Mouse (Mus musculus) midbrain, embryonic 15.5 days (tissue): ENCODE results near the gene Hs3st4. TPM values are rescaled to one million over a fixed set of nuclear protein-coding genes. Genes with fewer than 3 reads are reported as not detected.

Source experiments
- ATAC-seq: fragments of 200-750 bp; cut with Nextera tagmentation; replicated peaks from 2 replicates; pipeline ENCODE4 v1.8.0; 2017; ENCODE audit warnings: moderate TSS enrichment
- H3K27ac ChIP-seq: fragments of 300-500 bp; sonication (generic); 2 replicates; pipeline ENCODE4 v1.5.1; 2015; ENCODE audit warnings: mild to moderate bottlenecking, inconsistent platforms
- H3K27me3 ChIP-seq: fragments of 300-500 bp; sonication (generic); replicated peaks from 2 replicates; pipeline ENCODE4 v1.6.1; 2015; ENCODE audit warnings: inconsistent platforms
- H3K36me3 ChIP-seq: fragments of 300-500 bp; sonication (generic); replicated peaks from 2 replicates; pipeline ENCODE4 v1.6.1; 2015; ENCODE audit warnings: inconsistent platforms
- H3K4me1 ChIP-seq: fragments of 300-500 bp; sonication (generic); 2 replicates; pipeline ENCODE4 v1.6.1; 2015; ENCODE audit warnings: inconsistent platforms
- H3K4me2 ChIP-seq: fragments of 300-500 bp; sonication (generic); 2 replicates; pipeline ENCODE4 v1.6.1; 2015; ENCODE audit warnings: inconsistent platforms, mild to moderate bottlenecking, moderate library complexity
- H3K4me3 ChIP-seq: fragments of 300-500 bp; sonication (generic); 2 replicates; pipeline ENCODE4 v1.5.1; 2015; ENCODE audit warnings: mild to moderate bottlenecking, inconsistent platforms
- H3K9ac ChIP-seq: fragments of 300-500 bp; sonication (generic); 2 replicates; pipeline ENCODE4 v1.6.1; 2015; ENCODE audit warnings: mild to moderate bottlenecking, inconsistent platforms
- H3K9me3 ChIP-seq: fragments of 300-500 bp; sonication (generic); 2 replicates; pipeline ENCODE4 v1.6.1; 2016; ENCODE audit warnings: inconsistent platforms
- WGBS: fragments of 180-500 bp; shearing (Covaris S2); methylation state at CpG from one replicate; pipeline ENCODE4 v1.1.7; 2015; ENCODE audit warnings: mixed read lengths; 5-methylcytosine and 5-hydroxymethylcytosine counted together
- polyA plus RNA-seq: library from polyadenylated mRNA; unstranded; fragments of >200 nt; fragmentation: Nextera tagmentation; extraction: Ambion mirVana; gene quantifications from 2 replicates; pipeline ENCODE4 v1.2.1, GENCODE M21; 2015

The Hs3st4 gene
- polyA plus RNA-seq, 1 experiment from 2014 or later: 20.4 TPM

GRCm38 (mm10) chr7:124026908-124027307, 44.2 kb downstream of the Hs3st4 start:
- H3K4me3 ChIP-seq: no peak overlapping the region
- H3K4me2 ChIP-seq: no peak overlapping the region
- H3K4me1 ChIP-seq: no peaks in the 10 kb centered on the region
- no peak for ATAC-seq
- H3K27me3 ChIP-seq: no peaks in the 10 kb centered on the region
- no peak overlapping the region for H3K9ac ChIP-seq
- H3K36me3 ChIP-seq: no peaks in the 10 kb centered on the region
- no peak overlapping the region for H3K27ac ChIP-seq
- H3K9me3 ChIP-seq: no peaks in the 10 kb centered on the region
- 92% methylated on average over 5 of the region's 5 CpGs for WGBS

DNA sequence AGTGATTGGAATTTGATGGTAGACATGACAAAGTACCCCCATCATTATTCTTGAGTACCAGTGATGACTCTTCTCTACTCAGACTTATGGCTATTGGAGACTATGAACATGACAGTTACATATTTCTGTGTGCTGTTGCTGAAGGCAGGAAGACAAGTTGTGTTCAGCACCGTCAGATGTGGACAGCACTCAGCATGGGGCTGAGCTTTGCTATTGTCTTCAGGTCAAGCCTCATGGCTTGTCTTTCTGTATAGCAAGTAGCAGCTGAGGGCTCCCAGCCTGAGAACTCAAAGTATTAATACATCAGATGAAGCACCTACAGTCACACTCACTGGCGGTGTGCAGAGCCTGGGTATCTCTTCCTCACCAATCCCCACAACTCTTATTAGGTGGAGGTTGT, 49.6 kb downstream of the Hs3st4 start:
- Histone ChIP-seq H3K4me2 (no peak overlapping the region), H3K9me3 (no peaks in the 10 kb centered on the region), H3K9ac (no peak overlapping the region), H3K4me1 (peaks cover 9% of the 10 kb centered on the region), H3K27ac (no peak overlapping the region), H3K4me3 (no peak overlapping the region), H3K27me3 (no peaks in the 10 kb centered on the region), H3K36me3 (no peaks in the 10 kb centered on the region)
- ATAC-seq: no peak
- WGBS: 39% methylated on average over 2 of the region's 2 CpGs

DNA sequence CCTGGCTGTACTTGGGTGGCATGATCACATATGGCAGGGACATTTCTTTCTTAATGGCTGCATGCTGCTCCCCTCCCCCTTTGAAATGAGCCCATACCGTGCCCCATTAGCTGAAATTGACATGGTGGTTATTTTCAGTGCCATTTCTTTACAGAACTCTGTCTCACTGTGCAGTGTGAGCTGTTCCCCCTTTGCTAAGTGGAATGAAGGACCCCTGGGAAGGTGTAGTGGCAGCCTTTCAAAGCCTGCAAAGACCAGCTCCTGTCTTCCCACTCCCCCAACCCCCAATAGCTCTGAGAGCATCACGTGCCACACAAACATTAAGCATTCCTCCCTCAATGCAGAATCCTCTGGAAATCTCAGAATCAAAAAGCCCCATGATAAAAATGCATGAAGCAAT, 50.7 kb downstream of the Hs3st4 start:
- ATAC-seq: no peak
- 0 out of 2 replicates have a peak overlapping the region, but pooled peaks have one; percentile 10 for H3K27ac ChIP-seq

GRCm38 (mm10) chr7:124037281-124037700, 54.6 kb downstream of the Hs3st4 start:
- Histone ChIP-seq H3K36me3 (no peaks in the 10 kb centered on the region), H3K27me3 (no peaks in the 10 kb centered on the region), H3K4me2 (no peak overlapping the region), H3K27ac (peak overlapping the region; percentile 49), H3K4me3 (no peak overlapping the region), H3K9ac (no peak overlapping the region), H3K9me3 (no peaks in the 10 kb centered on the region), H3K4me1 (peaks cover 19% of the 10 kb centered on the region)
- WGBS: 13% methylated on average over 5 of the region's 5 CpGs
- ATAC-seq: no peak

More for the DNA sequence above, 50.7 kb downstream of the Hs3st4 start:
- Histone ChIP-seq H3K36me3 (no peaks in the 10 kb centered on the region), H3K9me3 (no peaks in the 10 kb centered on the region), H3K4me2 (no peak overlapping the region), H3K9ac (no peak overlapping the region), H3K4me1 (peaks cover 19% of the 10 kb centered on the region), H3K4me3 (no peak overlapping the region), H3K27me3 (no peaks in the 10 kb centered on the region)
- 33% methylated on average over 2 of the region's 2 CpGs for WGBS

GRCm38 (mm10) chr7:124039142-124039541, 56.5 kb downstream of the Hs3st4 start:
- H3K27me3 ChIP-seq: no peaks in the 10 kb centered on the region
- no peak overlapping the region for H3K9ac ChIP-seq
- WGBS: 83% methylated on average over 5 of the region's 5 CpGs
- no peak for ATAC-seq
- H3K4me3 ChIP-seq: no peak overlapping the region
- no peaks in the 10 kb centered on the region for H3K36me3 ChIP-seq
- H3K27ac ChIP-seq: no peak overlapping the region
- H3K9me3 ChIP-seq: no peaks in the 10 kb centered on the region
- peaks cover 12% of the 10 kb centered on the region for H3K4me1 ChIP-seq
- H3K4me2 ChIP-seq: no peak overlapping the region

GRCm38 (mm10) chr7:124047382-124047781, 64.7 kb downstream of the Hs3st4 start:
- Histone ChIP-seq H3K9ac (no peak overlapping the region), H3K9me3 (no peaks in the 10 kb centered on the region)

DNA sequence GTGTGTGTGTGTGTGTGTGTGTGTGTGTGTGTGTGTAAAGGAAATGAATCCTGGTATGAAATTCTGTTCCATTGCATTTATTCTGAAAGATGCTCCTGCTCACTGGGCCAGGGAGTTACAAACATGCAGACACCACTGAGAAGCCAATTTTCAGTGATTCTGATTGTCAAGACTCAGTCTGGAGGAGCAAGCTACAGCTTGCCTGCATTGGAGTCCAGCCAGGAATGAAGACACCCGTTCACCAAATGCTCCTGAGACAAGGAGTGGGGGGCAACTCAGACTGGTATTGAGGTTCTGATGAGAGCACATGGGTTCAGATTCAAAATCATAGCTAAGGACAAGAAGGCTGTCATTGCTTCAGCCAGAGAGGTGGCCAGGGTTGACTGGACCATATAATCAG, 66.3 kb downstream of the Hs3st4 start:
- WGBS: 68% methylated on average over 1 of the region's 1 CpGs
- no peaks in the 10 kb centered on the region for H3K36me3 ChIP-seq
- ATAC-seq: no peak
- H3K4me3 ChIP-seq: no peak overlapping the region
- no peaks in the 10 kb centered on the region for H3K9me3 ChIP-seq
- no peak overlapping the region for H3K27ac ChIP-seq
- no peaks in the 10 kb centered on the region for H3K27me3 ChIP-seq
- no peak overlapping the region for H3K4me2 ChIP-seq
- no peak overlapping the region for H3K9ac ChIP-seq
- H3K4me1 ChIP-seq: no peaks in the 10 kb centered on the region

More at GRCm38 (mm10) chr7:124047382-124047781, 64.7 kb downstream of the Hs3st4 start:
- Histone ChIP-seq H3K4me2 (no peak overlapping the region), H3K36me3 (no peaks in the 10 kb centered on the region), H3K27ac (no peak overlapping the region), H3K4me1 (no peaks in the 10 kb centered on the region), H3K27me3 (no peaks in the 10 kb centered on the region), H3K4me3 (no peak overlapping the region)
- no peak for ATAC-seq

DNA sequence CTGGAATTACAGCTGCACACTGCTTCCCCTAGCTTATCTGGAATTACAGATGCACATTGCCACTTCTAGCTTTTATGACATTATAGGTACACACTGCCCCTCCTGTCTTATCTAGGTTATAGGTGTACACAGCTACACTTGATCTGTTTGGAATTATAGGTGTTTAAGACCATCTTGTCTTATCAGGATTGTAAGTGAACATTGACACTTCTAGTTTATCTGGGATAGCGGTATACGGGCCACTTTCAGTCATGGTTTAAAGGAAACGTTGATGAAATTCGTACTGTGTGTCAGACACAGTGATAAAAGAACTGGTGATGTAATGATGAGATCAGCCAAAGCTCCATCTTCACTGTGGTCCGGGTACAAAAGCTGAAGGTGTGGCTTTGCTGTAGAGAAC, 67.8 kb downstream of the Hs3st4 start:
- Histone ChIP-seq H3K4me3 (no peak overlapping the region), H3K36me3 (no peaks in the 10 kb centered on the region), H3K4me1 (no peaks in the 10 kb centered on the region), H3K27me3 (no peaks in the 10 kb centered on the region), H3K9ac (no peak overlapping the region), H3K9me3 (no peaks in the 10 kb centered on the region), H3K4me2 (no peak overlapping the region), H3K27ac (no peak overlapping the region)
- 92% methylated on average over 5 of the region's 5 CpGs for WGBS
- no peak for ATAC-seq

DNA sequence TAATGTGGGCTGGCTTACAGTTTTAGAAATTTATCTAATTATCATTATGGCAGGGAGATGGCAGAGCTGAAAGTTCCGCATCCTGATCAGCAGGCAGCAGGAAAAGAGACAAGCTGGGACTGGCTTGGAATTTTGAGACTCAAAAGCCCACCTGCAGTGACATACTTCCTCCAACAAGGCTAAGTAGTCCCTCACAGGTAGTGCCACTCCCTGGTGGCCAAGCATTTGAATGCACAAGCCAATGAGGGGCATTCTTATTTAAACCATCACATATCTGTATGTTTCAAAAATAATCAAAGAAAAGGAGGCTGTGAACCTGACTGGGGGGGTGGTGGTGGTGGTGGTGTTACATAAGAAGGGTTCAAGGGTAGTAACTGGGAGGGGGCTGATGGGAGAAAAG, 101.1 kb downstream of the Hs3st4 start:
- no peaks in the 10 kb centered on the region for H3K36me3 ChIP-seq
- H3K27ac ChIP-seq: no peak overlapping the region
- H3K4me3 ChIP-seq: no peak overlapping the region
- ATAC-seq: no peak
- no peak overlapping the region for H3K9ac ChIP-seq
- no peaks in the 10 kb centered on the region for H3K4me1 ChIP-seq
- 77% methylated on average over 1 of the region's 1 CpGs for WGBS
- H3K9me3 ChIP-seq: no peaks in the 10 kb centered on the region
- no peak overlapping the region for H3K4me2 ChIP-seq
- no peaks in the 10 kb centered on the region for H3K27me3 ChIP-seq

DNA sequence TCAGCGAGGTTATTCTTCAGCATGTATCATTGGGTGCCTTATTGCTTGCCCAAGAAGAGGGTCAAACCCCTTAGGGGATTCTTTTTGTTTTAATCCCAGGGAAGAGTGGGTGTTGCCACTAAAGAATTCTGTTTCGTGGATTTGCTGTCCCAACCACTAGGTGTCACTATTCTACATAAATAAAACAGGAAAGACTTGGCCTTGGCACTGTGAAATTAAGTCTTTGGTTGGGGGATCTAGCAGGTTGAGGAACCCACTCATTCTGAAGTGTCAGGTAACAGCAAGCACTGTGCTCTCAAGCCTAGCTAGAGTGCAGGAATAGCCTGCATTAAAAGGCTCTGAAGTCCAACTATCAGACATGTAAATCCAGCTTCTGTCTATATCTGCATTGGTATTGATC, 146.3 kb downstream of the Hs3st4 start:
- no peak overlapping the region for H3K4me3 ChIP-seq
- no peaks in the 10 kb centered on the region for H3K9me3 ChIP-seq
- ATAC-seq: no peak
- peaks cover 5% of the 10 kb centered on the region; the same call in 1 of the 2 replicates for H3K4me1 ChIP-seq
- H3K27me3 ChIP-seq: no peaks in the 10 kb centered on the region
- WGBS: 13% methylated on average over 2 of the region's 2 CpGs
- H3K9ac ChIP-seq: no peak overlapping the region
- no peaks in the 10 kb centered on the region for H3K36me3 ChIP-seq
- no peak overlapping the region for H3K4me2 ChIP-seq
- no peak overlapping the region for H3K27ac ChIP-seq

GRCm38 (mm10) chr7:124131312-124131711, 148.6 kb downstream of the Hs3st4 start:
- no peak overlapping the region for H3K4me3 ChIP-seq
- H3K4me2 ChIP-seq: no peak overlapping the region
- H3K9ac ChIP-seq: no peak overlapping the region
- no peak overlapping the region for H3K27ac ChIP-seq
- no peak for ATAC-seq
- H3K9me3 ChIP-seq: no peaks in the 10 kb centered on the region
- peaks cover 5% of the 10 kb centered on the region; the same call in 1 of the 2 replicates for H3K4me1 ChIP-seq
- H3K27me3 ChIP-seq: no peaks in the 10 kb centered on the region
- no peaks in the 10 kb centered on the region for H3K36me3 ChIP-seq
- WGBS: 50% methylated on average over 7 of the region's 7 CpGs

- Histone ChIP-seq H3K4me2 (no peak overlapping the region), H3K36me3 (no peaks in the 10 kb centered on the region), H3K27me3 (no peaks in the 10 kb centered on the region), H3K4me1 (no peaks in the 10 kb centered on the region), H3K9me3 (no peaks in the 10 kb centered on the region), H3K9ac (no peak overlapping the region), H3K27ac (no peak overlapping the region), H3K4me3 (no peak overlapping the region)
- no peak for ATAC-seq
- WGBS: 83% methylated on average over 5 of the region's 5 CpGs
These were observed 153.5 kb downstream of the Hs3st4 start for GRCm38 (mm10) chr7:124136133-124136532.

GRCm38 (mm10) chr7:124141229-124141628, 158.6 kb downstream of the Hs3st4 start:
- H3K36me3 ChIP-seq: no peaks in the 10 kb centered on the region
- no peak overlapping the region for H3K4me3 ChIP-seq
- no peak overlapping the region for H3K9ac ChIP-seq
- ATAC-seq: no peak
- H3K9me3 ChIP-seq: no peaks in the 10 kb centered on the region
- WGBS: 97% methylated on average over 6 of the region's 6 CpGs
- no peak overlapping the region for H3K27ac ChIP-seq
- H3K4me2 ChIP-seq: no peak overlapping the region
- no peaks in the 10 kb centered on the region for H3K4me1 ChIP-seq
- no peaks in the 10 kb centered on the region for H3K27me3 ChIP-seq
